Mouse (Mus musculus) hindbrain, postnatal 0 days (tissue): Measurements from ENCODE around the gene Smco2. TPM values are rescaled to one million over a fixed set of nuclear protein-coding genes. Genes with fewer than 3 reads are reported as not detected.

Experiments used
- ATAC-seq: fragments of 200-750 bp; cut with Nextera tagmentation; 2 replicates; pipeline ENCODE4 v1.8.0; 2017; ENCODE audit warnings: mild to moderate bottlenecking, moderate TSS enrichment, moderate library complexity
- DNase-seq: peaks from one replicate; pipeline ENCODE4 v3.0.0-alpha.2; 2015; ENCODE audit warnings: low spot score
- H3K27ac ChIP-seq: fragments of 300-500 bp; sonication (generic); 2 replicates; pipeline ENCODE4 v1.5.1; 2014; ENCODE audit warnings: mild to moderate bottlenecking
- H3K27me3 ChIP-seq: fragments of 300-500 bp; sonication (generic); 2 replicates; pipeline ENCODE4 v1.6.1; 2014; ENCODE audit warnings: low read length, mixed read lengths; ENCODE audit not compliant: insufficient read depth
- H3K36me3 ChIP-seq: fragments of 300-500 bp; sonication (generic); 2 replicates; pipeline ENCODE4 v1.6.1; 2014; ENCODE audit warnings: low read length, mixed read lengths; ENCODE audit not compliant: insufficient read depth
- H3K4me1 ChIP-seq: fragments of 300-500 bp; sonication (generic); 2 replicates; pipeline ENCODE4 v1.6.1; 2014; ENCODE audit warnings: antibody characterized with exemption, low read length, mixed read lengths; ENCODE audit not compliant: insufficient read depth
- H3K4me2 ChIP-seq: fragments of 300-500 bp; sonication (generic); 2 replicates; pipeline ENCODE4 v1.6.1; 2014; ENCODE audit warnings: low read depth, mild to moderate bottlenecking, low read length, moderate library complexity, mixed read lengths
- H3K4me3 ChIP-seq: fragments of 300-500 bp; sonication (generic); 2 replicates; pipeline ENCODE4 v1.5.1; 2014; ENCODE audit warnings: low read length
- H3K9ac ChIP-seq: fragments of 300-500 bp; sonication (generic); replicated peaks from 2 replicates; pipeline ENCODE4 v1.6.1; 2014; ENCODE audit warnings: mild to moderate bottlenecking, low read length, moderate library complexity, mixed read lengths
- H3K9me3 ChIP-seq: fragments of 300-500 bp; sonication (generic); 2 replicates; pipeline ENCODE4 v1.6.1; 2016; ENCODE audit warnings: low read length, mixed read lengths
- CTCF ChIP-seq: IDR thresholded peaks from 2 replicates; pipeline ENCODE4 v1.5.1; 2016; ENCODE audit warnings: antibody characterized with exemption, control low read depth, low read depth
- WGBS: fragments of 180-500 bp; shearing (Covaris S2); extraction: QIAGEN DNeasy Blood & Tissue Kit; methylation state at CpG from one replicate; pipeline ENCODE4 v1.1.7; 2014; 5-methylcytosine and 5-hydroxymethylcytosine counted together
- polyA plus RNA-seq: library from polyadenylated mRNA; unstranded; fragments of >200 nt; fragmentation: Nextera tagmentation; extraction: Ambion mirVana; gene quantifications from 2 replicates; pipeline ENCODE4 v1.2.1, GENCODE M21; 2015
- total RNA-seq: library from RNA; depleted of rRNA; stranded (reverse); fragments of >200 nt; gene quantifications from 2 replicates; pipeline ENCODE4 v1.2.3, GENCODE M21; 2014; rRNA removed

Gene Smco2
- total and polyA plus RNA-seq, 2 experiments from 2014 or later: not detected

DNA sequence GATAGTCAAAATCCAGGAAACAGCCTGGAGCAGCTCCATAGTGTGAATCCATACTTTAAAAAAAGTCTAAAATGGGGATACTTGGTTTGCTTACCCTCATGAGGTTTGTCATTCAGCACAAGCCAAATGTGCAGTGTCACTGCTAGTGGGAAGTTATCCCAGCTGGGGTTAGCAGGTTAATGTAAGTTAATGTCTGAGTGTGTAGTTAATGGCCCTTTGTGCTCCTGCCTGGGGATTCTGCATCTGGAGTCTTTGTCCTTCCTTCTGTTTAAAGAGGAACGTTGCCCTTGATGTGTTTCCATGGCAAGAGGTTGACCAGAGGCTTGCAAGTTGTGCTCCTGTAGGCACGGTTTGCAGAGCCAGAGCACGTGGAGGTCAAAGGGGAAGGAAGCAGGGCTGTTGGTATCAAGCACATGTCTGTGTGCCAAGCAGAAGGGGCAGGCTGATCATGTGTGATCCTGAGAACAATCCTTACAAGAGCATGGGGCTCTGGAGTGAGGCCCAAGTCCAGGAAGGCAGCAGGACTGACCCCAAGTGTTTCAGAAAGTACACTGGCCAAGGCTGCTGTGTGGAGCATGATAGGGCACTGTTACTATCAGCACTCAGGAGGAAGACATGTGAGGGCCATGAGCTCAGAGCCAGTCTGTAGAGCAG is 63.1 kb downstream of the Smco2 start:
- no peak overlapping the region for H3K4me2 ChIP-seq
- no peak overlapping the region for H3K9ac ChIP-seq
- H3K4me1 ChIP-seq: no peaks in the 10 kb centered on the region
- no peaks in the 10 kb centered on the region for H3K36me3 ChIP-seq
- H3K27ac ChIP-seq: no peak overlapping the region
- TF ChIP-seq CTCF: no peak
- H3K4me3 ChIP-seq: no peak overlapping the region
- whole genome bisulfite sequencing: 18% methylated on average over 3 of the region's 3 CpGs
- H3K27me3 ChIP-seq: no peaks in the 10 kb centered on the region
- ATAC-seq (no peak), DNase-seq (no peak)
- H3K9me3 ChIP-seq: no peaks in the 10 kb centered on the region

DNA sequence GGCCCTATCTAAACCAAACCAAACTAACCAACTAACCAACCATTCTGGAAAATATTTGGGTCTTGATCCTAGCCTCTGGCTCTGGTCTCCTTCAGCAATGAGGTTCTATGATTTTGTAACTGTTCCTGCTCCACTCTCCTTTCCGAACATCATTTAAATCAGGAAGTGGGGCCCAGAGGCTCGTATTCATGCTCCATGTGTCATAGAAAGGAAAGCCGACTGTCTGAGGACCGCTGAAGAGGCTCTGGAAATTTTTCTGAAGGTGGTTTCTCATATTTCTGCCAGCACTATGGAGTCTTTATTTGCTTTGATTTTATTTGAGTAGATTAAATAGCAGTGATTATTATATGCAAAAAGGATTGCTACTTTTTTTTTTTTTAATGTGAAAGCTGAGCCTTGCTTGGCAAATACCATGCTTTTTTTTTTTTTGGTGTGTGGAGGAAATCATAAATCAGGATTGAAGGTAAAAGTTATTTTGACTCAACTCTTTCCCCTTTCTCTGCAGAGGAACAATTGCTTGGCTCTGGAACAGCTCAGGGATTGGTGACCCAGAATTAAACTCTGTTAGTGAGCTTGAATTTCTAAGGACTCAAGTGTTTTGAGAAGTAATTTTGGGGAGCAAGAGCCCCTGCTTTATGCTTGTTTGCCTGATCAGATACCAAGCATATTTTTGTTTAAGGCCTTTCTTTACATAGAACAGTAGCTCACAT is 63.7 kb downstream of the Smco2 start:
- H3K36me3 ChIP-seq: no peaks in the 10 kb centered on the region
- H3K27ac ChIP-seq: no peak overlapping the region
- no peak overlapping the region for H3K4me3 ChIP-seq
- H3K9me3 ChIP-seq: no peaks in the 10 kb centered on the region
- no peak for DNase-seq
- H3K27me3 ChIP-seq: no peaks in the 10 kb centered on the region
- H3K4me2 ChIP-seq: no peak overlapping the region
- no peaks in the 10 kb centered on the region for H3K4me1 ChIP-seq
- no peak overlapping the region for H3K9ac ChIP-seq
- ATAC-seq: no peak
- no peak for TF ChIP-seq CTCF
- 74% methylated on average over 4 of the region's 4 CpGs for WGBS

DNA sequence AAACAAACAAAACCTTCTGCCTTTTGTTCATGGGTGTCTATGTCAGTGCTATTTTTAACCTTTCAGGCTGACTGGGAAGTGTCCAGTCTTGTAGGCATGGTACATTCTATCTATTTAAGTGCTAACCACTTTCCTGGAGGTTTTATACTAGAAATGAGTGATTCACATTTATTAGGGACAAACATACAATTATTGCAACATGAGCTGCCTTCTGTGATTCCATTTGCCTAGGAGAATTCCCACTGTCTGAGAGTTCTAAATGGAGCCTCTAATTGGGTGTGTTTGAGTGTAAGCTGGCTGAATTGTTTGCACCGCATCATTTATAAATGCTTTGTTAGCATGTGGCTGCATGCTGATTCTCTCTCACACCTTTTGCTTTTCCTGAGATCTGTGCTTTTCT is 65.9 kb downstream of the Smco2 start:
- TF ChIP-seq CTCF: no peak
- no peaks in the 10 kb centered on the region for H3K4me1 ChIP-seq
- H3K27me3 ChIP-seq: no peaks in the 10 kb centered on the region
- H3K4me3 ChIP-seq: no peak overlapping the region
- no peak overlapping the region for H3K27ac ChIP-seq
- WGBS: 76% methylated on average over 1 of the region's 1 CpGs
- H3K9me3 ChIP-seq: no peaks in the 10 kb centered on the region
- no peak overlapping the region for H3K4me2 ChIP-seq
- ATAC-seq: no peak
- H3K36me3 ChIP-seq: no peaks in the 10 kb centered on the region
- DNase-seq: no peak
- H3K9ac ChIP-seq: no peak overlapping the region

DNA sequence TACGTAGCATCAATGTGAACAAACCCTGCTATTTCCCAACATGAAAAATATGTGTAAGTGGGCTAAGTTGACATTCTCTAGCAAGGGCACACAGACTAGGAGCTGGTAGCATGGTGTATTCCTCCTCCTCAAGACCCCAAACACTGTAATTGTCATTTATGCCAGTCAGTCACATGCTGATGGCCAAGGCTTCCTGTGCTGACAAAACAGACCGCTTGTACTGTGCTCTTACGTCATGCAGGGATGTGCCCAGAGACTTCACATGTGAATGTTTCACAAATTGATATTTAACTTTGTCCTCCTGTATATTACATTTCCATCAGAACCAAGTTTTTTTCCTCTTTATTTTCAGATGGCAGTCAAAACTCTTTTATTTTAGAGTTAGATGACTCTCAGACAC is 67.5 kb downstream of the Smco2 start:
- no peaks in the 10 kb centered on the region for H3K27me3 ChIP-seq
- H3K9ac ChIP-seq: no peak overlapping the region
- TF ChIP-seq CTCF: no peak
- ATAC-seq: no peak
- no peak overlapping the region for H3K27ac ChIP-seq
- H3K4me3 ChIP-seq: no peak overlapping the region
- no peaks in the 10 kb centered on the region for H3K36me3 ChIP-seq
- no peaks in the 10 kb centered on the region for H3K9me3 ChIP-seq
- no peak overlapping the region for H3K4me2 ChIP-seq
- no peak for DNase-seq
- H3K4me1 ChIP-seq: no peaks in the 10 kb centered on the region
- 77% methylated on average over 3 of the region's 3 CpGs for WGBS

DNA sequence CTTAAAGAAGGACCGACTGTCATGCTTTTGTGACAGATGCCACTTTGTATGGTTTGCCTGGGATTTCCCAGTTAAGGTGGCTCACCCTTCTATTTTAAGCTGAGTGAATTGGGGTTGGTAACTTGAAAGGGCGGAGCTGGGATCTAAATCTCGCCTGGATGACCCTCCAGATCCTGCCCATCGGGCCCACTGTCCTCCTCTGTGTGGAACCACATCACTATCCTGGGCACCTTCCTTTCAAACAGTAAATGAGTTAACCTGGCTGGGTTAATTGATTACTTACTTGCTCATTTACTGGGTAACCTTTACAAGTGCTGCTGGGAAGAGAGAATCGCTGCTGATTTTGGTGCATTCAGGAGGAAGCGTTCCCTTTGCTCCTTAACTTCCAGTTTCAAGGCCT is 68.4 kb downstream of the Smco2 start:
- H3K4me3 ChIP-seq: no peak overlapping the region
- no peak overlapping the region for H3K9ac ChIP-seq
- DNase-seq (no peak), ATAC-seq (no peak)
- H3K27ac ChIP-seq: no peak overlapping the region
- 90% methylated on average over 6 of the region's 6 CpGs for WGBS
- no peaks in the 10 kb centered on the region for H3K27me3 ChIP-seq
- H3K4me1 ChIP-seq: no peaks in the 10 kb centered on the region
- no peak for TF ChIP-seq CTCF
- no peak overlapping the region for H3K4me2 ChIP-seq
- no peaks in the 10 kb centered on the region for H3K36me3 ChIP-seq
- H3K9me3 ChIP-seq: no peaks in the 10 kb centered on the region

Other genes starting within 250 kb of the Smco2 start
- 23.7 and 42.3 TPM in 2 replicates for gene Med21, start 207.6 kb upstream of the Smco2 start, total RNA-seq
- 112 and 116 TPM in 2 replicates for gene Med21, start 207.6 kb upstream of the Smco2 start, polyA plus RNA-seq
- 43.9 and 45.6 TPM in 2 replicates for gene Tm7sf3, start 207.3 kb upstream of the Smco2 start, total RNA-seq
- gene Tm7sf3, start 207.3 kb upstream of the Smco2 start, polyA plus RNA-seq: 37.2 and 39.5 TPM in 2 replicates
- gene Stk38l, start 125.1 kb upstream of the Smco2 start, total RNA-seq: 4.5 and 5.0 TPM in 2 replicates
- gene Stk38l, start 125.1 kb upstream of the Smco2 start, polyA plus RNA-seq: 12.3 and 14.4 TPM in 2 replicates
- gene Arntl2, start 54.0 kb upstream of the Smco2 start, total RNA-seq: 2.0 and 3.9 TPM in 2 replicates
- gene Arntl2, start 54.0 kb upstream of the Smco2 start, polyA plus RNA-seq: 3.8 and 4.1 TPM in 2 replicates
- 17.8 and 26.8 TPM in 2 replicates for gene Ppfibp1, start 38.4 kb downstream of the Smco2 start, total RNA-seq
- gene Ppfibp1, start 38.4 kb downstream of the Smco2 start, polyA plus RNA-seq: 16.3 and 17.2 TPM in 2 replicates
- not detected in 2 replicates for gene 1700034J05Rik, start 104.3 kb downstream of the Smco2 start, total RNA-seq
- gene 1700034J05Rik, start 104.3 kb downstream of the Smco2 start, polyA plus RNA-seq: not detected in 2 replicates
- gene Rep15, start 182.5 kb downstream of the Smco2 start, total RNA-seq: 0.50 TPM in 1 of 2 replicates, not detected in the other
- 0.48 TPM in 2 replicates for gene Rep15, start 182.5 kb downstream of the Smco2 start, polyA plus RNA-seq
- gene Mrps35, start 192.7 kb downstream of the Smco2 start, total RNA-seq: 8.3 and 8.7 TPM in 2 replicates
- gene Mrps35, start 192.7 kb downstream of the Smco2 start, polyA plus RNA-seq: 78.5 and 79.9 TPM in 2 replicates
- gene Mansc4, start 236.9 kb downstream of the Smco2 start, total RNA-seq: 0.40 and 1.7 TPM in 2 replicates
- 1.4 and 2.0 TPM in 2 replicates for gene Mansc4, start 236.9 kb downstream of the Smco2 start, polyA plus RNA-seq
- gene Klhl42, start 241.3 kb downstream of the Smco2 start, total RNA-seq: 29.7 and 31.7 TPM in 2 replicates
- gene Klhl42, start 241.3 kb downstream of the Smco2 start, polyA plus RNA-seq: 5.4 and 5.7 TPM in 2 replicates